Mouse (Mus musculus) liver, adult 2 months (tissue): ENCODE results near the gene Ppef2. TPM values are rescaled to one million over a fixed set of nuclear protein-coding genes. Genes with fewer than 3 reads are reported as not detected.

ENCODE experiments used
- DNase-seq: peaks from one replicate; pipeline ENCODE4 v3.0.0-alpha.2; 2011; ENCODE audit warnings: low read depth, low spot score; ENCODE audit errors: extremely low read depth
- H3K27ac ChIP-seq: fragments of 200-500 bp; replicated peaks from 2 replicates; pipeline ENCODE4 v1.5.1; 2012; ENCODE audit warnings: low read depth, mild to moderate bottlenecking, control low read depth, inconsistent platforms, low read length; ENCODE audit not compliant: insufficient read depth
- H3K27me3 ChIP-seq: fragments of 200-500 bp; 2 replicates; pipeline ENCODE4 v1.6.1; 2012; ENCODE audit warnings: mild to moderate bottlenecking, moderate library complexity, low read length, inconsistent platforms; ENCODE audit not compliant: control insufficient read depth, insufficient read depth
- H3K36me3 ChIP-seq: fragments of 200-500 bp; 2 replicates; pipeline ENCODE4 v1.6.1; 2012; ENCODE audit warnings: low read length, inconsistent platforms; ENCODE audit not compliant: control insufficient read depth, insufficient read depth
- H3K4me1 ChIP-seq: fragments of 200-500 bp; 2 replicates; pipeline ENCODE4 v1.6.1; 2011; ENCODE audit warnings: low read length; ENCODE audit not compliant: control insufficient read depth, insufficient read depth
- H3K4me3 ChIP-seq: fragments of 200-500 bp; 2 replicates; pipeline ENCODE4 v1.5.1; 2011; ENCODE audit warnings: low read depth, mild to moderate bottlenecking, control low read depth, low read length, moderate library complexity; ENCODE audit not compliant: insufficient read depth
- H3K79me2 ChIP-seq: fragments of 200-500 bp; 2 replicates; pipeline ENCODE4 v1.6.1; 2012; ENCODE audit warnings: inconsistent platforms, mild to moderate bottlenecking, low read length, moderate library complexity; ENCODE audit not compliant: control insufficient read depth, insufficient read depth
- H3K9ac ChIP-seq: fragments of 200-500 bp; 2 replicates; pipeline ENCODE4 v1.6.1; 2012; ENCODE audit warnings: low read depth, mild to moderate bottlenecking, control low read depth, inconsistent platforms, low read length
- CTCF ChIP-seq: fragments of 200-500 bp; IDR thresholded peaks from 2 replicates; pipeline ENCODE4 v1.5.1; 2011; ENCODE audit warnings: low read depth, low read length, control low read depth
- POLR2A ChIP-seq: fragments of 200-500 bp; IDR thresholded peaks from 2 replicates; pipeline ENCODE4 v1.6.1; 2011; ENCODE audit warnings: low read length, control low read depth; ENCODE audit not compliant: insufficient read depth; ENCODE audit errors: extremely low read depth
- WGBS: fragments of 180-500 bp; shearing (Covaris S2); methylation state at CpG from one replicate; pipeline ENCODE4 v1.1.7; 2018; 5-methylcytosine and 5-hydroxymethylcytosine counted together
- polyA plus RNA-seq: library from polyadenylated mRNA; depleted of rRNA; stranded (reverse); fragments of >200 nt; gene quantifications from 2 replicates; pipeline ENCODE4 v1.2.3, GENCODE M21; 2012
- total RNA-seq: library from RNA; depleted of rRNA; stranded (reverse); fragments of >200 nt; gene quantifications from 2 replicates; pipeline ENCODE4 v1.2.3, GENCODE M21; 2014

The Ppef2 gene
- total and polyA plus RNA-seq, 2 experiments, result 0.27 TPM; not detected in 1

GRCm38 (mm10) chr5:92205706-92206105, 50.4 kb downstream of the Ppef2 start:
- Histone ChIP-seq H3K4me3 (no peak overlapping the region), H3K79me2 (no peaks in the 10 kb centered on the region), H3K27me3 (no peaks in the 10 kb centered on the region), H3K36me3 (peaks cover 18% of the 10 kb centered on the region), H3K27ac (peak overlapping the region; percentile 83), H3K4me1 (peaks cover 27% of the 10 kb centered on the region), H3K9ac (no peak overlapping the region)
- 47% methylated on average over 5 of the region's 5 CpGs for WGBS
- peak; percentile 55 for DNase-seq
- no peak for TF ChIP-seq CTCF
- TF ChIP-seq POLR2A, result no peak

- peak; percentile 81 for DNase-seq
- Histone ChIP-seq H3K27me3 (no peaks in the 10 kb centered on the region), H3K9ac (no peak overlapping the region), H3K27ac (peak overlapping the region; percentile 83), H3K36me3 (peaks cover 20% of the 10 kb centered on the region), H3K4me1 (peaks cover 27% of the 10 kb centered on the region), H3K4me3 (no peak overlapping the region), H3K79me2 (no peaks in the 10 kb centered on the region)
- 23% methylated on average over 7 of the region's 7 CpGs for WGBS
- TF ChIP-seq POLR2A, result no peak
These were observed 50.9 kb downstream of the Ppef2 start for GRCm38 (mm10) chr5:92205184-92205583.

DNA sequence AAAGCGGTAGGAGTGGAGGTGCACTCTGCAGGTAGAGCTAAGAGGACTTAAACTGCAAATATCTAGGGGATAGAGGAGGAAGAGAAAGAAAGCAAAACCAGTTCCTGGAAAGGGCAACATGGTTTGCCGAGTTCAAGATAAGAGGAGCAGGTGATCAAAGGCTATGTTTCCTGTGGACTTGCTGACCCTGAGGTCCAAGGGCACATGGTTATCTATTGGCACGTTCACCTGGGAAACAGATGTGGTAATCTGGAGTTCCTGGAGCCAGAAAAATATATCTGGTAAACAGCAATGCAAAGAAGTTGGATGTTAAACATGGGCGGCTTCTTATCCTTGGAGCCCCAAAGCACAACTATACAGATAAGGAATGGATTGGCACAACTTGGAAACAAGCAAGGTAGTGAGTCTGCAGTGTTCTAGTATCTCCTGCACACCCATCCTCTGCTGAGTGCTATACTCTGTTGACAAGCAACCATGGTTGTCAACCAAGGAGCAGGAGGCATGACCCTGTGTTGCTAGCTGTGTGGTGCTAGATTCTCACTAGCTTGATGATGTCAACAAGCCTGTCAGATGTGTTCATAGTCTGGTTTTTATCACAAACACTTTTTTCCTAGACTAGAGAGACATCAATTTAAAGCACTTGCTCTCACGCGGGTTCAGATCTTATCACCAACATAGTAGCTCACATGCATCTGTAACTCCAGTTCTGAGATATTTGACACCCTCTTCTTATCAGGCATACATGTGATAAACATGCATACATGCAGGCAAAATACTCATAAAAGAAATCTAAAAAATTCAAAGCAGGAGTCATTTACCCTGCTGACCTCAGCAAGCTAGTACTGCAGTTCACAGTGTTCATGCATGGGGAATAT, 51.7 kb downstream of the Ppef2 start:
- Histone ChIP-seq H3K36me3 (peaks cover 28% of the 10 kb centered on the region), H3K9ac (no peak overlapping the region), H3K4me3 (no peak overlapping the region), H3K27ac (peak overlapping the region; percentile 97), H3K27me3 (no peaks in the 10 kb centered on the region), H3K79me2 (no peaks in the 10 kb centered on the region), H3K4me1 (peaks cover 27% of the 10 kb centered on the region)
- 26% methylated on average over 6 of the region's 6 CpGs for WGBS
- peak; percentile 97 for DNase-seq
- no peak for TF ChIP-seq POLR2A
- TF ChIP-seq CTCF, result no peak

- DNase-seq, result no peak
- Histone ChIP-seq H3K4me3 (no peak overlapping the region), H3K4me1 (peaks cover 23% of the 10 kb centered on the region), H3K27me3 (no peaks in the 10 kb centered on the region), H3K27ac (no peak overlapping the region), H3K79me2 (no peaks in the 10 kb centered on the region), H3K9ac (no peak overlapping the region), H3K36me3 (peaks cover 52% of the 10 kb centered on the region)
- WGBS, result 88% methylated on average over 8 of the region's 8 CpGs
- TF ChIP-seq POLR2A (no peak), CTCF (no peak)
These were observed 57.8 kb downstream of the Ppef2 start for GRCm38 (mm10) chr5:92198266-92198665.

- Histone ChIP-seq H3K27ac (peak overlapping the region; percentile 83), H3K36me3 (peaks cover 57% of the 10 kb centered on the region), H3K9ac (no peak overlapping the region; the same call in 1 of the 2 replicates), H3K4me3 (no peak overlapping the region), H3K27me3 (no peaks in the 10 kb centered on the region), H3K4me1 (peaks cover 16% of the 10 kb centered on the region), H3K79me2 (no peaks in the 10 kb centered on the region)
- WGBS, result 65% methylated on average over 15 of the region's 15 CpGs
- TF ChIP-seq CTCF (no peak), POLR2A (no peak)
- DNase-seq, result peak; percentile 81
These were observed 58.9 kb downstream of the Ppef2 start for GRCm38 (mm10) chr5:92196895-92197811.
